Mouse (Mus musculus): Measurements from ENCODE around the gene Gm17387.
A peak's percentile ranks its signal among the peaks of the same experiment; 100 is the strongest.
"Not testable (repeated sequence)": the region's sequence is repeated elsewhere in the genome, so short reads cannot be mapped to it uniquely, and the experiment has no call there.

Gm17387 gene

DNA sequence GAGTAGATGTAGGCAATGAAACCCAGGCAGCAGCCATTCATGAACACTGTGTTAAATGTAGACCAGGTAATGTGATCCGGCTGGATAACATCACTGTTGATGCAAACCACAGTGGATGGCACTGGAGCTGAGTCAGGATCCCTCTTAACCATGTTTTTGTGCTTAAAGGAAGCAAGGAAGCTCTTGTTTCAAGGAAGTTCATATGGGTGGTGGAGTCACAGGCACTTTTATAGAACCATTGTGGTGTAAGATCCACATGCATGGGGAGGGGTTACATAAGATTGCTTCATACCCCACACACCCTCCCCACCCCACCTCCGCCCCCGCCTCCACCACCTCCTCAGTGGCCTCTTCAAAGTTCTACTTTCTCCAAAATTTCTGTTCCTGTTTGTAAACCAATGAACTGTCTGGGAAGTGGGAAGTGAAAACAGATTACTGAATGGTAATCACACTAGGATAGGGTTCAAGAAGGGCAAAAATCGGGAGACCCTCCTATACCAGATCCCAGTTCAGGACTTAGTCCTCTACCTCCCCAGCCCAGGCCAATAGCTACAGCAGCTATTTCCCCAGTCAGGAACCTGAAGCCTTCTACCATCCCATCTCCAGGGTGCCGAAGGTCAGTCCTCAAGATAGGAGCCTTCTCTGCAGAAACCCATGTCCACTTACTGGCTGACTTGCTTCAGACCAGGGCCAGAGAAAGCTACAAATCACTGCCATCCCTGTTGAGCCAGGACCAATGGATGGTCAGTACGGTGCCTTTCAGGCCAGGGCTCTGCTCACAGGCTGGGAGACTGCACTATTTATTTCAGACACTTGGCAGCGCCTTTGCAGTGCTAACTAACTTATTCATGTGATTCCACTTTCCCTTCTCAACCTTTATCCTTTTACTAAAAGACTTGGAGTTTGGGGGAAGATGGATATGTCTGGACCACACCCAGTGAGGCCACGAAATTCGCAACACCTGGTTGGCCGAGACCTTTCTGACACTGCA lies 11.9 kb upstream of the Gm17387 start:
- DNase-seq: no peak

DNA sequence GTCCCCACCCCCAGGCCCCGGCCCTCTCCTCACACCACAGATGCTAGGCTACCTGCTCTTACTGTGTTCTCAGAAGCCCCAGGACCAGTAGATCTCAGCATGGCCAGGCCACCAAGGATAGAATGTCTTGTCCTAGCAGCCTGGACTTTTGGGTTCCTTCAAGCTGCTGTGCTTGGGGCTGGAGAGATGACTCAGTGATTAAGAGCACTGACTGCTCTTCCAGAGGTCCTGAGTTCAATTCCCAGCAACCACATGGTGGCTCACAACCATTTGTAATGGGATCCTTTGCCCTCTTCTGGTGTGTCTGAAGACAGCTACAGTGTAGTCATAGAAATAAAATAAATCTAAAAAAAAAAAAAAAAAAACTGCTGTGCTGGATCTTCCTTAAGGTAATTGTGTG lies 11.1 kb upstream of the Gm17387 start, which contains the start of gene Ifitm6:
Gene Ifitm6, minus strand, starts transcription at position 101 of the 400 bp plus-strand sequence.
- not testable (repeated sequence) for DNase-seq

DNA sequence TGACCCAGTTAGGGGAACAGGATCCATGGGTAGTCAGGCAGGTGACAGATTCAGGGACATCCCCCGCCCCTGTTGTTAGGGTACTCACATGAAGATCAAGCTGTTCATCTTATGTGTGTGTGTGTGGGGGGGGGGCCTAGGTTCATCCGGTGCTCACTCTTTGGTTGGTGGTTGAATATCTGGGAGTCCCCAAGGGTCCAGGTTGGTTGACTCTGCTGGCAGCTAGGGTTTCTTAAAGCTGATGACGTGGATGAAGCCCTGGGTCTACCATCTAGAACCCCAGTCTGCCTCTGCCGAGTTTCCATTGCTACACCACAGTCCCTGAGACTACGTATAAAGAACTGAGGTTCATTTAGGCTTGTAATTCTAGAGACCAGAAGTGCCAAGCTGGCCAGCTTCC lies 9.9 kb upstream of the Gm17387 start:
- DNase-seq: no peak

DNA sequence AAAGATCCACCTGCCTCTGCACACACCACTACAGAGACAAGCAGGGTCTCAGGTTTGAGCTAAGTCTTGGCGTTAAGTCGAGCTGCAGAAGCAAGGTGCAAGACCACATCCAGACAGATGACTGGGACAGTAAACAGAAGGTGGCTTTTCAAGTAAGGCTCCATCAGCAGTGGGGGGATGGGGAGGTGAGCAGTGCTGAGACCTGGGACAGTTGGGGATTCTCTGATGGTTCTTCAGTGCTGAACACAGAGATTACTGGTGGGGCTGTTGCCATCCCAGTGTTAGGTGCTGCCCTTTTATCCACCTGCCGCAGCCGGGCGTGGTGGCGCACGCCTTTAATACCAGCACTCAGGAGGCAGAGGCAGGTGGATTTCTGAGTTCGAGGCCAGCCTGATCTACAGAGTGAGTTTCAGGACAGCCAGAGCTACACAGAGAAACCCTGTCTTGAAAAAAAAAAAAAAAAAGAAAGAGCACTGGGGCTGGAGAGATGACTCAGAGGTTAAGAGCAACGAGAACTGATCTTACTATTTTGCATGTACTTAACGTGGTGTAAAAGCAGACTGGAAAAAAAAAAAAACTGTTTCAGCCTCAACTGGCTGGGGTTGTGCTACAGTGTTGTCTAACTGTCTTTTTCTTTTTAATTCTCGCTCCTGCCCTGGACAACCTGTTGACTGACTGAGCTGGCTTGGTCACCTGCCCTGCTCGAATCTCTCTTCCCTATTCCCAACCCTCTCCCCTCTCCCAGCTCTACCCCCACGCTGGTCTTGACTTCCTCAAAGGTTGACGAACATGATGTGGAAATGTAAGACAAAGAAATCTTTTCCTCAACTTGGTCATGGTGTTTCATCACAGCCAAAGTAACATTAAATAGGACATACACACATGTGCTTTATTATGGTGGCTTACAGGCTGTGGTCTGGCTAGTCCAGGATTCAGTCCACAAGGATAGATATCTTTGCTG lies 7.2 kb upstream of the Gm17387 start:
- no peak for DNase-seq

DNA sequence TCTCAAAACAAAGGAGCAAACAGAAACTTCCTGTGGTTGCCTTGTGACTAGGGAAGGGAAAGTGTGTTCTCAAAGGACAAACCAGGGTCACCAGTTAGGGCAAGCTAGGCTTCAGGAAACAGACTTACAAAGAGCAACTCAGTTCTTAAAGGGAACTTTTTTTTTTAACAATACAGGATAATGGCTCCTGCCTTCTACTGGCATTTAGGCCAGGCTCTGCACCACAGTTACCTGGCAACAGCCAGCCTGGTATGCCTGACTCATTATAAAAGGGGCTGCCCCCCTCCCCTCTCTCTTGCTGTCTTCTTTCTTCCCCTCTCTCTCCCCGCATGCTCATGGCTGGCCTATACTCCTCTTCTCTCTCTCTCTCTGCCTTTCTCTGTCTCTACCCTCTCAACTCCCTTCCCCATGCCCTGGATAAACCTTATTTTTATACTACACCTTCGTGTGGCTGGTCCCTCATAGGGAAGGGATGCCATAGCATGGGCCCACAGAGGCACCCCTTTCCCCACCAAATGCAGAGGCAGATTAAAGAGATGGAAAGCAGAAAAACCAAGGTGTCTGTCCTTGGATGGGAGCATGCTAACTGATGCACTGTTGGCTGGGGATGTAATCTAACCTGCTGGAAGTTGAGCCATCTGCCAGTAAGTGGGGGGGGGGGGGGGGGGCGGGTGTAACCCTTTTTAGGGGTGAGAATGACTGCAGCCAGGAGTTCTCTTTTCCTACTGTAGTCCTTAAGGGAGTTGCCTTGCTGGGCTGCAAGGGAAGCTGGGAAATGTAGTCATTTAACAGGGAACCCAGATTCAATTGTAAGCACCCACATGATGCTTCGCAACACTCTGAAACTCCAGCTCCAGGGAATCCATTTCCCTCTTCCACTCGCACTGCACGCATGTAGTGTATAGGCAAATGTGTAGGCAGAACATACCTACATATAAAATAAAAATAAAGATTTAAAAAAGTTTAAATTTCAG lies 3.8 kb upstream of the Gm17387 start:
- DNase-seq: no peak

DNA sequence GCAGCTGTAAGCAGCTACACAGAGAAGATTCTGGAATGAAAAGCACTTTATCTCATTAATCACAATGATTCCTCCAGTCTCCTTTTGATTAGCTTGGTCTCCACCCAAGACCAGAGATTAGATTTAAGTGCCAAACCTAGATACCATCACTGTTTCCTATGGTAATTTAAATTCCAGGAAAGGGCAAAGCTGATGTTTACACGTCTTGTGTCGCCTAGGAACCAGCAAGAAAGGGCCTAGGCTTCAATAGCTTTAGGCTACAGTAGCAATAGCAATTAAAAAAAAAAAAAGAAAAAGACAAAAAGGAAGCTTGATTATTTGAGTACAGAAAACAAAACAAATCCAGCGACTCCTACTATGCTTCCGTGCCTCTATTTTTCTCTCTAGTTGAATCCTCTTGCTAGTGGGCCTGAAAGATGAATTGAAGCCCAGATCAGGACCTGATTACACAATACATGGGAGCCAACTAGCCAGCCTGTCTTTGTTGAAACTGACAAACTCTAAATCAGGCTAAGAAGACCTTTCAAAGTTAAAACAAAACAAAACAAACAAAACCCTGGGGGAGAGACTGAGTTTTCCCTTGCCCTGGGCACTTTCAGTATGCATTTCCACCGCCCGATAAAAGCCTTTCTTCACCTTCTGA lies 2.7 kb upstream of the Gm17387 start:
- no peak for DNase-seq

DNA sequence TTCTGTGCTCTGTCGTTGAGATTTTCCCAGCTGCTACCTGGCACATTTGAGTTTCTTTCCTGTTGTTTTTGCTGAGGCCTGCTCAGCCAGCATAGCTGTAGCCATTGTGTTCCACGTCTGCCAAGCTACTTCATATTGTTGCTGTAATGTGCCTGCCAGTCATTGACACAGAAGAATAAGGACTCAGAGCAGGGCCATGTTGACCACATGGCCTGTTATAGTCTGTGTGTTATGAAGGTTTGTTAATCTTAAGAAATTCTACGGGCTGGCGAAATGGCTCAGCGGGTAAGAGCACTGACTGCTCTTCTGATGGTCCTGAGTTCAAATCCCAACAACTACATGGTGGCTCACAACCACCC lies 2.2 kb upstream of the Gm17387 start:
- no peak for DNase-seq

DNA sequence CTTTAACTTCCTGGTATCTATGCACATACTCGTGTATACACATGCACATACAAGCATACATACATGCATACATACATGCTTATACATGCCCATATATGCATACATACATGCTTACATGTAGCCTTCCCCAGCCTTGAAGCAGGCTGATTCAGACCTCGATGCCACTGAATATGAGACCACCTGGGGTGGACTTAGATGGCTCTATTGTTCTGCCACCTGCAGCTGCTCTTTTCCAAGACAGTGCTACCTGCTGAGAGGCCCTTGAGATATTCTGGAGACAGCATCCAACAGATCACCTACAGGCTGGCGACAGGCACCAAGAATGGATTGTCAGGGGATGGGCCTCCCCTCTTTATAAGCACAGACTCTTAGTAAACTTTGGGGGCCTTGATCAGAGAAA lies 1.5 kb downstream of the Gm17387 start:
- no peak for DNase-seq

DNA sequence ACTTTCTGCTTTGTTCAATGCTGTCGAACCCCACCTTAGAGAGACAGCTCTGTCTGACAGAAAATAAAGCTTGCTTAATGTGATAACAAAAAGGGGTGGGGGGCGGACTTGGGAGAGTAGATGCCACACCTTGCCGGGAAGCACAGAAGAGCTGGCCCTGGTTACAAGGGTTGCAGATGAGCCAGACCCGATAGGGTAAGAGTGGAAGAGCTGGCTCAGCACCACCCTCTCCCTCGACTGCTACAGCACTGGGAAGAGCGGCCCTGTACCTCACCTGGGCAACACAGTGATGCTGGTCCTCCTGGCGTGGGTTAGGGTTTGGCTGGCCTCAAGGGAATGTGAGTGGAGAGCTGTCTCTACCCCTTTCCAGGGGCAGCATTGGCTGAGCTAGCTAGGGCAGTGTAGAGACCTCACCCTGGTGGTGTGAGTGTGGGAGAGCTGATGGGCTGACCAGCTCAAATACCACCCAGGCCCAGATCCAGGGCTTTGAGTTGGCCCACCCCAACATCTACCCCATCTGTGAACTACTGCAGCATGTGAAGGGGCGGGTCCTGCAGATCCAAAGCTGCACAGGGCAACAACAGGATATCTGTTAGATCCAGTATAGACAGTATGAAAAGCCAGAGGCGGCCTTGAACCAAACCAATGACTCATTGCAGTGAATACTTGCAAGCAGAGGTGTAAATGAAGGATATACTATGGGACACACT lies 3.7 kb downstream of the Gm17387 start:
- DNase-seq: no peak

DNA sequence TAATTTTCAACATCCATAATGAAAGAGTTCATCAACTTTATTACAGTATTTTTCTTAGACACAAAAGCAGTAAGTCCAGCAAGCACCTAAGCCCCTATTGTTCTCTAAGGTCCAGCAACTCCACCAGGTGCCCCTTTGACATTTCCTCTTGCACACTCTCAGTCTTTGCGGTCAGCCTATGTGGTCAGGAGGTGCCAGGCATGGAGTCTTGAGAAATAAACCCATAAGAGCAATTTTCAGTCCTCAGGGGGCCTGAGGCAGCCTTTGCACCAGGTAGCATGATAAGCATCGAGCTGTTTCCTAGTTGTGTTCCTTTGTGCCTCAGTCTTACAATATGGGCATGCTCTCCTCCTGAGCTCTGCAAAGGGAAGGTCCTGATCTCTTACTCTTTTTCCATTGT lies 7.7 kb downstream of the Gm17387 start:
- not testable (repeated sequence) for DNase-seq

DNA sequence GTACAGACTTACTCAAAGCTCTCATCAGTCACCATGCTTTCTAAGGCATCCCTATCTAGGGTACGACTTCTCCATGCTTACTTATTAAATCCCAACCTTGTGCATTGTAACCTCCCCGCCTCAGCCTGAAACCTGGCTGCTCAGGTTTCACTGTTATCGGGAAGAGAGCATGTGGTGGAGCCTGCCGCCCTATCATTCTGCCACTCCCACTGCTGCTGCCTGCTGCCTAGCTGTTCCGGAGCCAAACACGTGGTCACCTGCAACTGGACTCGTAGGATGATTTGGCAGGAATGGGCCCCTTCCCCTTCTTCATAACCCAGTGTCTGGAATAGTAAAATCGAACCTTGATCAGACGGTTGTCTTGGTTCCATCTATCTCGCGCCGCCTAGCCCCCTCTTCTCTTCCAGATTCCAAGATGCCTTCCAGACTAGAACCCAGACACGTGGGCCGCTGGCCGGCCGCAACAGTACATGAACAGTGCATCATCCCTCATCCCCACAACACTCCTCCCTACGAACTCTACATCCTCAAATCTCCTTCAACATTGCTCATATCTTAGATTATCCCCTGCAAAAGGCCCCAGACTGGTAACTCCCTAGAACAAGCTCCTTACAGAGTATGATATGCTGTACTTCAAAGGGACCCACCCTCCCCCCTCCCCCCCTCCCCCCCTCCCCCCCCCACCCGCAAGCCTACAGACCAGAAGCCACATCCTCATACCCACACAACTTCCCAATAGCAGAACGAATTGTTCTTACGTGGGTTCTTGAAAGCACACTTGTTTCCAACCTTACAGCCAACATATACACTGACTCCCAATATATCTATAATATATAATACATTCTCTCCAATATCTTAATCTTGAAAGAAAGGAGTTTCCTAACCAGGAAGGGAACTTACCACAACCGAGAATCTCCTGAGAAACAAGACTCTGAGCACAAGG lies 9.4 kb downstream of the Gm17387 start:
- DNase-seq: no peak

DNA sequence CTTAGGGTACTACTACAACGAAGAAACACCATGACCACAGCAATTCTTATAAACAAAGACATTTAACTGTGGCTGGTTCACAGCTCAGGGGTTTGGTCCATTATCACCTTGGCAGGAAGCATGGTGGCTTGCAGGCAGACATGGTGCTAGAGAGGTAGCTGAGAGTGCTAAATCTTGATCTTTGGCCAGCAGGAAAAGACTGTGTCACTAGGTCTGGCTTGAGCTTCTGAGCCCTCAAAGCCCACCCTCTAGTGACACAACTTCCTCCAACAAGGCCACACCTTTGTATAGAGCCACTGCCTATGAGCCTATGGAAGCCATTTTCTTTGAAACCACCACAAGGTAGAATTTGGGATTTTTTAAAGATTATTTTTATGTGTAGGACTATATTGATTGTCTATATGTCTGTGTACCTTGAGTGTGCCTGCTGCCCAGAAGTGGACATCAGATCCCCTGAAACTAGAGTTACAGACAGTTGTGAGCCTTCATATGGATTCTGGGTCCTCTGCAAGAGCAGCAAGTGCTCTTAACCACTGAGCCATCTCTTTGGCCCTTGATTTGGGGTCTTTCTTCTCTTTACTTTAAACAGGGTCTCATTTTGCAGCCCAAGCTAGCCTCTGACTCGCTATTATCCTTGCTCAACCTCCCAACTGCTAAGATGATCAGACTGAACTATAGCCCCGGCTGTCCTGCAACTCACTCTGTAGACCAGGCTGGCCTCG lies 10.6 kb downstream of the Gm17387 start:
- DNase-seq: no peak

DNA sequence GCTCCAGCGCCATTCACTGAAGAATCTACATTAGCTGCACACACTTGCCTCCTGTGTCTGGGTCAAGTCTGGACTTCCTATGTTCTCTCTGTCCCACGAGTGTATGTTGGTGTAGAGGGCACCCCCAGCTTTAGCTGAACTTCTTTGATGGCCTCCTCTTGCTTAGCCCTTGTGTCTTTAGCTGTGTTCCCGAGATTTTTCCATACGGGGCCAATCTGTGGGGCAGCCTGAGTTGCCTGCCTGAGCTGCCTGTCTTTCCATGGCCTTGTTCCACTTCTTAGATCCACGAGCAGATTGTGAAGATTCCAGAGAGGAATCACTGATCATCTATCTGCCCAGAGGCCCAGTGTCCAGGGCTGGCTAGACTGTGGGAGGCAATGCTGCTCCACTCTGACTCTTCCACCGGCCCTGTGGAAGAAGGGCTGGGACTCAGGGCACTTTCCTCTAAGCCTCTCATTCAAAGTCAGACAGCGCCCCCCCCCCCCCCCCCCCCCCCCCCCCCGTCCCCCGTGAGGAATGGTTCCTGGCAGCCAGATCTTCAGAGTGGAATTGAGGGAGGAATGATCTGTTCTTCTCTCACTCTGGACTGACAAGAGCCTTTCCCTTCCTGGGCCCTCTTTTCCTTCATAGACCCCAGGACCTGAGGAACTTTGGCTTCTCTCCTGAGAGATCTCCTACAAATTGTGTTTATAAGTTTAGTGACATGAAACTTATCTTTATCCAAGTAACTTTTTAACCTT lies 12.1 kb downstream of the Gm17387 start:
- peak; percentile 40 for DNase-seq

DNA sequence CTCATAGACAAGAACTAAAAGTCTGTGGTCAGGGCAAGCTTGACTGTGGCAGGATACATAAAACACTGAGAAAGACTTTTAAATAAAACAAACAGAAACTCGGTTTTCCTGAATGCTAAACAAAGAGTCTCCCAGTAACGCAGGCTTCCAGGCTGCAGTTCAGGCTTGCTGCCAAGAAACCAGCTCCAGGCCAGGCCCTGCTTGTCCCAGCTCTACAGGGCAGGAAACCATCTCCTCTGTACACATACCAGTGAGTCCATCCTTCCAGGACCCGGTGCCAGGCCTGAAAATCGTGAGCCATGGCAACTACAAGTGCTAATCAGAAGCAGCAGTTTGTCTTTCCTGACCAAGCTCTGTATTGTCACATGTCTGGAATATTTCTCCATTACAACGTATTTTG lies 12.7 kb downstream of the Gm17387 start:
- DNase-seq: peak; percentile 91

DNA sequence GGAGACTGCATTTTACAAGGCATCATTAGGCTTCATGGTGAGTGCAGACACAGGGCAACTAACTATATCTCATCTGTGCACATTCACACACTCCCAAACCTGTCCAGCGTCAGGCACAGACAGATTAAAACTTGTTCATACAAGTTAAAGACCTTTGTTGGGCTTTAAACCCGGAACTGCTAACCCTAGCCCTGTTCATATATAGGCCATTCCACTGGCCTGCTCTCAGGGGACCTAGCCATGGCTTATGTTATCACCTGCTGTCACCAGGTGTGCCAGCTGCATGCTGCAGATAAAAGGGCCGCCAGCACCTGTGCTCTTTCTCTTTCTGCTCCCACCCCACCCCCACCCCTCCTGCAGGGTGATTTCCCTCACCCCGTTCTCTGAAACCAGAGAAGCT lies 13.6 kb downstream of the Gm17387 start:
- no peak for DNase-seq

DNA sequence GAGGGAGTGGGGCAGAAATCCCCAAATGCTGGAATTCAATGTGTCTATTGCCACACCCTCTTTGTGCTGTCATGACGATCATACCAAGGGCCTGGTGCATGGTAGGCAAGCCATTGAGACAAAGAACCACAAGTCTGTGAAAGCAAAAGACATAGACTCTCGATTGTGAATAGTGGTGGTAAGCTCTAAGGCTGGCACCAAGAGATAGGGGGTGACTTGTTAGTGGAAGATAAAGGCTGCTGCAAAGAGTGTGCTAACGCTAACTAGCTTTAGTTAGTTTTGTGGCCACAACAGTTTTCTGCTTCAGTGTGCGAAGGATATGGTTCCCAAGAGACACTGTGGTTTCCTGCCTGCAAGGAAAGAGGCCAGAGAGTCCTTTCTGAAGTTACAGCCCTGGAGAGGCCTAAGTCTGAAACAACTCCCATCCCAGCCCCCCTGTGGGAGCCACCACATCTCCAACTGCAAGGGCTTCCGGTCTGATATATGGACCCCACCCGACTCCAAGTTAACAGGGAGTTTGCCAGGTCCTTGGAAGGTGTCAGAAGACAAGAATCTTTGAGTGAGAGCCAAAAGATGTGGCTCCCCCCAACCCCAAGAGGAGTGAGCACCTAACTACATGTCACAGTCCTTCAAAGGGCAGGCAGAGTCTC lies 18.1 kb downstream of the Gm17387 start:
- peak; percentile 67 for DNase-seq

DNA sequence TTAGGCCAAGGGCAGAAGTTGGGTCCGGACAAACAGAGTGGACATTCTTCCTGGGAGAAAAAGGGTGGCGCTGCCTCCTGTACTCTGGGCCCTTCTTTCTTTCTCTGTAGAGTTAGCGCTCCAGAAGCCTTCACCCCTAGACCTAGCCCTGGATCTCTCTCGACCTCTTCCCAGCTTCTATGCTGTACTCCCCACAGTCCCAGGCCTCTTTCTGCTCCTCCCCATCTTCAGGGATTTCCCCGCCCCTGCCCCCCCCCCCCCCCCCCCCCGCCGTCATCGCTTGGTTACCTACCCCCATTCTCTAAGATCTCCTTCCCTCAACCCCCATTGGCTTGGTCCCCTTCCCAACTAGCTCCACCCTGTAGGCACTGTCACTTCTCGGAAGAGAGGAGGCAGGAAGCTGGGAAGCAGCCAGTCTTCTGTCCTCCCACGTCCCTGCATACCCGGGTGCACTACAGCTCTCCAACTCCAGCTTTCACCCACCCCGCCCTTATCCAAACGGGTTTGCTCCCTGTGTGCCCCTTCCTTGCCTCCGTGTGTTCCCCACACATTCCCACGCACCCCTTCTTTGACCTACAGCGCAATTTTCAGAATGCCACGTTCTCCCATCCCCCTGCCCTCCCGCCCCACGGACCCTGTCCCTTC lies 18.8 kb downstream of the Gm17387 start:
- DNase-seq: peak; percentile 85

Measured in kidney, postnatal 10 days (tissue).